Mouse (Mus musculus) cerebellum, adult 2 months (tissue): Measurements from ENCODE around the gene Trim44.

Experiments
- CTCF ChIP-seq: fragments of 200-500 bp; IDR thresholded peaks from 2 replicates; pipeline ENCODE4 v1.5.1; 2011; ENCODE audit warnings: low read depth, mild to moderate bottlenecking, control low read depth, low read length, moderate library complexity, borderline replicate concordance; ENCODE audit not compliant: insufficient read depth
- POLR2A ChIP-seq: fragments of 200-500 bp; IDR thresholded peaks from 2 replicates; pipeline ENCODE4 v1.6.1; 2011; ENCODE audit warnings: low read length, control low read depth, borderline replicate concordance; ENCODE audit not compliant: insufficient read depth

DNA sequence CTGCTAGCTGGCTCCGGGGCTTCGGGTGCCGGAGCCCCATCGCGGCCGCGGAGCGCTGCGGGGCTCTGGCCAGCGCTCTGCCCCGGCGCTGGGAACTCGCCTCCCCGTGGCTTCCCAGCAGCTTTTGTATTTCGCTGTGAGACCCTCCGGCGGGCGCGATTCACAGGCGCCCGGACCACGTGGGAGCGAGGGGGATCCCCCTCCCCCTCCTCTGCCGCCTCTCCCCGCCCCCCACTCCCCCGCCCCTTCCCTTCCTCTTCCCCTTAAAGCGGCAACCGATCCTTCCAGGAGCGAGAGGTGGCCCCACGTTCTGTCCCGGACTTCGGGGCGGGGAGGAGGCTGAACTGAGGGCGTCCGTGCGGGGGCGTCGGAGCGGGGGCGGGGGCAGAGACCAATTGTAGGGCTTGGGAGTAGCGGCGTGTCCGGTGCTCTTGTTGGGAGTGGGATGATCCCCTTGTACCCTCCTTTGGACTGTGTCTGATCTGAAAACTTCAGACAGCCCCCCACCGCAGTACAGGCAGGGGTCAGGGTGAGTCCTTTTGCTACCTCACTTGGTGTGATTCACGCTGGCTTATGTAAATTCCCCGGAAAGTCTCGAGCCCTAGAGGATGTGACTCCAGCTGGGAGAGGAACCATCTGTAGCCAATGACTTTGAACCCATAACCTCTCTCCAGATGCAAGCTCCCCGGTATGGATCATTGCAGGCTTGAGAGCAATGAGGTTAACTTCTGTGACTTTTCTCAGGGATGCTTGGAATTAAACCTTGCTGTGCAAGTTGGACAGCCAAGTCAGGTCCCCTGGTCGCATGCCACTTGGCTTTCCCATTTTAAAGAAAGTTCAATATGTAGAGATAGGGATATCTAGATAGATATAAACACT lies 44.3 kb upstream of the Trim44 start, which contains the start of gene Fjx1:
- TF ChIP-seq CTCF (no peak), POLR2A (no peak)
